Mouse (Mus musculus): ENCODE measurements around the gene Olfr678. TPM values are rescaled to one million over a fixed set of nuclear protein-coding genes. Genes with fewer than 3 reads are reported as not detected.
"Not testable (repeated sequence)": the region's sequence is repeated elsewhere in the genome, so short reads cannot be mapped to it uniquely, and the experiment has no call there.

Olfr678 gene
- not detected for total RNA-seq (2021)
- long read RNA-seq: 0 reads

GRCm38 (mm10) chr7:105064175-105064574 is at the start of gene Olfr678:
Olfr678 (plus strand) TSS chr7:105064475.
- no peak for DNase-seq (ENCODE audit: low spot score in 2 of 2)

- DNase-seq (ENCODE audit: low spot score in 2 of 2): no peak
These were observed 41.7 kb upstream of the Olfr678 start for GRCm38 (mm10) chr7:105022530-105022929.

DNA sequence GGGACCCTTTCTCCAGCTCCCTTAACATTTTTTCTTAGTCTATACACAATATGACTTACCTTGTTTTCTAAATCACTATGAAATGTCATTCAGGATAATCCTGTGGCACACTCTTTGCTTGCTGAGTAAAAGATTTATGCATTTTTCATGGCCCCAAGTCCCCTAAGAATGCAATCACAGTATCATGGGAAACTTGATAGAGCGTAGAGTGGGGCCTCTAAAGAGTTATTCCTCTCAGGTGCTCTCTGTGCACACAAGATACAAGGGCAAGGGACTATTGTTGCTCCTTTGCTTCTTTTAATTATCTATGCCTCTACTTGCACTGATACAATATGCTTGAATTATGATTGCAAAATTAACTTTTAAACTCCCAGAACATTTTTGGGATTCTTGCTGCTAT is 35.9 kb upstream of the Olfr678 start, which contains the start of gene Olfr675:
TSS of gene Olfr675 (minus strand) at position 101 of the 400 bp plus-strand sequence.
- DNase-seq (ENCODE audit: low spot score in 2 of 2): no peak

DNA sequence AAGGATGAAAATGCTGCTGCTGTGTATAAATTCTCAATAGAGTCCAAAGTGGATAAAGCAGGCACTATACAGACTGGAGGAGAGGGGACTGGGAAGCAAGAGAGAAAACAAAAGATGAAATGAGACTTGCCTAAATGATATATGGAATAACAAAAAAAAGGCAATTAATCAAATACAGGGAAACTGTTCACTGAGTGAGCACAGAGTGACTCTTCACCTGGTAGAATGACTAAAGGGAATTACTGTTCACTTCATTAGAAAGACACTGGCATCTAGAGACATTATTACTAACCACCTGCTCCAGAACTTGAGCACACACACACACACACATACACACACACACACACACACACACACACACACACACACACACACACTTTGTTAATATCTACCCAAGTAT is 31.9 kb upstream of the Olfr678 start, which contains the start of gene Olfr676:
TSS of gene Olfr676 (plus strand) at position 301 of the 400 bp plus-strand sequence.
- no peak for DNase-seq (ENCODE audit: low spot score in 2 of 2)

DNA sequence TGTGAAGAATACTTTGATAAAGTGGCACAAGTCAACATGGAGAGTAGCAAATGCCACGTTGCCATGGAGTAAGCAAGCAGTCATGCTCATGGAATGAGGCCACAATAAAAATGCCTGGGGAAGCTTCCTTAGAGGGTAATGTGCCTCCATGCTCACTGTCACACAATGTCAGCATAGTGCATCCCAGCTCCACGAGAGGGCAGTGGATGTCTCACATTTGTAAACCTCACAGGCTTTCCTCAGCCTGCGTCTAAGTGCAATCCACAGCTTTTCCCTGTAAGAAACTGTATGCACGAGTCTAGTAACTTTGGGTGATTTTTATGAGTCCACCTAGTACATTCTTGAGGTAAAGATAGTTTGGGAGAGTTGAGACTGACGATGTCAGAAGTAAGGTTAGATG is 30.4 kb upstream of the Olfr678 start:
- DNase-seq (ENCODE audit: low spot score in 2 of 2): not testable (repeated sequence)

- DNase-seq (ENCODE audit: low spot score in 2 of 2): no peak
These were observed 5.3 kb upstream of the Olfr678 start for GRCm38 (mm10) chr7:105058951-105059350.

DNA sequence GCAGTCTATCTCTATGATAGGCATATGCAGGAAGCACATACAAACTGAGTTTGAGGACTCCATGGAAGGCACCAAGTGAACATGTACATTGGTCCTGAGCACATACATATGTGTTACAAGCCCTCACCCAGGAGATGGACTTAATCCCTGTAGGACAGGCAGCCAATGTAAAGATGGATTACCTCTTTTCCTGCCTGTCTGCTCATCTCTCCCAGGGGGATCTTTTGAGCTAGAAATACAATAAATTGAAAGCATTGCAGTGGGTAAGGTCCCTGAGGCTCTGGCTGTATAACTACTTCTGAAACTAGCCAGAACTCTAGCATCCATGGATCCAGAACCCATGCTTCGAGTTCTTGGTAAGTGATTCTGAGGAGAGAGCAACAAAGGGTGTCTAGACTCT is 16.6 kb downstream of the Olfr678 start, which contains the start of gene Olfr679:
TSS of gene Olfr679 (plus strand) at position 301 of the 400 bp plus-strand sequence.
- no peak for DNase-seq (ENCODE audit: low spot score in 2 of 2)

- not testable (repeated sequence) for DNase-seq (ENCODE audit: low spot score in 2 of 2)
These were observed 28.4 kb downstream of the Olfr678 start, which contains the start of gene Olfr680-ps1 for GRCm38 (mm10) chr7:105092717-105093116. Olfr680-ps1 (minus strand) TSS chr7:105092817.

GRCm38 (mm10) chr7:105116536-105116935 is 52.3 kb downstream of the Olfr678 start, which contains the start of gene Olfr681:
Olfr681 (plus strand) TSS chr7:105116836.
- no peak for DNase-seq (ENCODE audit: low spot score in 2 of 2)

Other genes with a start within 250 kb of the Olfr678 start
- gene Usp17lb, start 221.9 kb upstream of the Olfr678 start, total RNA-seq (2021): not detected
- gene Usp17la, start 207.5 kb upstream of the Olfr678 start, total RNA-seq (2021): not detected
- gene Olfr665, start 186.4 kb upstream of the Olfr678 start, total RNA-seq (2021): not detected
- gene Olfr666, start 168.5 kb upstream of the Olfr678 start, total RNA-seq (2021): not detected
- not detected for gene Olfr667, start 143.0 kb upstream of the Olfr678 start, total RNA-seq (2021)
- not detected for gene Olfr668, start 136.4 kb upstream of the Olfr678 start, total RNA-seq (2021)
- not detected for gene Olfr669, start 130.2 kb upstream of the Olfr678 start, total RNA-seq (2021)
- not detected for gene Olfr670, start 101.9 kb upstream of the Olfr678 start, total RNA-seq (2021)
- gene Olfr671, start 85.3 kb upstream of the Olfr678 start, total RNA-seq (2021): not detected
- not detected for gene Olfr672, start 62.4 kb upstream of the Olfr678 start, total RNA-seq (2021)
- gene Olfr675, start 36.0 kb upstream of the Olfr678 start, total RNA-seq (2021): not detected
- gene Olfr676, start 31.8 kb upstream of the Olfr678 start, total RNA-seq (2021): not detected
- gene Olfr677, start 13.1 kb upstream of the Olfr678 start, total RNA-seq (2021): not detected
- not detected for gene Olfr679, start 16.7 kb downstream of the Olfr678 start, total RNA-seq (2021)
- gene Olfr680-ps1, start 28.3 kb downstream of the Olfr678 start, total RNA-seq (2021): not detected
- not detected for gene Olfr681, start 52.4 kb downstream of the Olfr678 start, total RNA-seq (2021)
- not detected for gene Olfr683, start 82.5 kb downstream of the Olfr678 start, total RNA-seq (2021)
- not detected for gene Olfr684, start 99.2 kb downstream of the Olfr678 start, total RNA-seq (2021)
- not detected for gene Olfr685, start 121.5 kb downstream of the Olfr678 start, total RNA-seq (2021)
- not detected for gene Olfr686, start 143.0 kb downstream of the Olfr678 start, total RNA-seq (2021)
- not detected for gene Olfr688, start 223.6 kb downstream of the Olfr678 start, total RNA-seq (2021)
- gene Olfr689, start 246.7 kb downstream of the Olfr678 start, total RNA-seq (2021): not detected

Data from layer of hippocampus, adult 18-20 months (tissue).